Mouse (Mus musculus) lung, adult 18-20 months (tissue): ENCODE data around the gene Robo1.
"Not testable (repeated sequence)": the region's sequence is repeated elsewhere in the genome, so short reads cannot be mapped to it uniquely, and the experiment has no call there.

ENCODE experiments used
- DNase-seq, 2 experiments: peaks; one replicate each; pipeline ENCODE4 v3.0.0; 2022; ENCODE audit warnings: mixed read lengths in 2 of 2

Gene Robo1

DNA sequence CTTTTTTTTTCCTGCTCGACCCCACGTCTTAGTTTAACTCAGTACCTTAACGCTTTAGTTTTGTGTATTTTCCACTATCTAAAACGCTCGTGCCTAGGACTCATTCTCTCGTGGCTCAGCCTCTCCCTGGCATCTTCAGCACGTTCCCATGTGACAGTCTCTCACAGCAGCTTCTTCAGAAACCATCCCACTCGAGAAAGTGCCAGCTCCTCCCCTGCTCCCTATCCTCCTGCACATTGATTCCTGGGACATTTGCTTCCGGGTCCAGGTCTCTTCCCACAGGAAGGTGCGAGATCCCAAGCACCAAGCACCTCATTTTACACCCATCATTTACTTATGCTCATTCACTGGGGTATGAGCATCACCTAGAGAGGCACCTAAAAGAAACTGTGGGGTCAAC, 150.0 kb downstream of the Robo1 start:
- DNase-seq: no peak

GRCm38 (mm10) chr16:72458576-72458975, 150.5 kb downstream of the Robo1 start:
- no peak for DNase-seq

- no peak for DNase-seq
Observed at GRCm38 (mm10) chr16:72465696-72466095, 157.6 kb downstream of the Robo1 start.

GRCm38 (mm10) chr16:72470037-72470673, 162.0 kb downstream of the Robo1 start:
- DNase-seq: no peak

- no peak for DNase-seq
Observed at GRCm38 (mm10) chr16:72510716-72511199, 202.7 kb downstream of the Robo1 start.

GRCm38 (mm10) chr16:72531337-72531736, 223.2 kb downstream of the Robo1 start:
- no peak for DNase-seq

- no peak for DNase-seq
Observed at GRCm38 (mm10) chr16:72533900-72534571, 225.9 kb downstream of the Robo1 start.

DNA sequence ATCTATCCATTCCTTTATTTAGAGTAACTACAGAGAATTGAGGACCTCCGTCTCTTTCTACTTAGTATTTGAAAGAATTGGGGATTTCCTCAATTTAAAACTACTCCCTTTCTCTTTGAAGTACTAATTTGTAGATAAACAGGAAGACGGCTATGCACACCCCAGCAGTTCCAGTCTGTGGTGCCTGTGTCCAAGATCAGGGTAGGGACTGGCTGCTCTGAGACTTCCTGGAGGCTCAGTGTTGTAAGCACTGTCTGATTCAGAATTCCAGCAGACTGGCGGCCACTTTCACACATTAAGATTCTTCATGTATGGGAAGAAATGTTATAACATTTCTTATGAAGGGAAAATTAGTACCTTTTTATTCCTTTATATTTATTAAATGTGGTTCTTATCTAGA, 230.1 kb downstream of the Robo1 start:
- DNase-seq: no peak

DNA sequence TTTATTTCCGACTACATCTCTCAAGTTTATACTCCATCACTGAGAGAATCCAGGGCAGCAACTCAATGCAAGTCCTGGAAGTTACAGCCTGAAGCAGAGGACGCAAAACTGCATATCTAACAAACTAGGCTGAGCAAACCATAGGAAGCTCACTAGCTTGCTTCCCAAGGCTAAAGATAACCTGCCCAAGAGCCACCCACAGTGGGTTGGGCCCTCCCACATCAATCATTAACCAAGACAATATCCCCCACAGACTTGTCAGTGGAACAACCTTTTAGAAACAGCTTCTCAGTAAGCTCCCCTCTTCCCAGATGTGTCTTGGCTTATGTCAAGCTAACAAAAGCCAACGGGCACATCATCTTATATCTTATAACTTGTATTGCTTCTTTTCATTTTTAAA, 235.8 kb downstream of the Robo1 start:
- no peak for DNase-seq

DNA sequence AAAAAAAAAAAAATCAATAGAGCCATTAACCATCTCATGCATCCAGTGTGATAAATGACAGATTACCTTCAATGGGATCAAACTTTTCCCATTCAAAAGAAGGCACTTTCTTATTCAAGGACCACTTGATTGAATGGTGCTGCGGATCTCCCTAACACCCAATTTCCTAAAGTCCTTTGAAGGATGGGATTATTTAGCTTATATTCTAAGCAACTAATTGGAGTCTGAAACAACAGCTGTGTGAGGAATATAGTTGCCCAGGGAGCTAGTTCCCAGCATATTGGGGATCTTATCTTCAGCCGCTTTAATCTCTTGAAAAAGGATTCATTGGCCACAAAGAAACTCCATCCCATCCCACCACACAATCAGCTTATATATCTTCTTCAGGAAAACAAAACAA, 236.8 kb downstream of the Robo1 start:
- DNase-seq: no peak

- DNase-seq: no peak
Observed at GRCm38 (mm10) chr16:72551672-72552243, 243.7 kb downstream of the Robo1 start.

GRCm38 (mm10) chr16:72553713-72554112, 245.6 kb downstream of the Robo1 start:
- DNase-seq: no peak

- not testable (repeated sequence) for DNase-seq
Observed at GRCm38 (mm10) chr16:72562149-72562548, 254.0 kb downstream of the Robo1 start.

DNA sequence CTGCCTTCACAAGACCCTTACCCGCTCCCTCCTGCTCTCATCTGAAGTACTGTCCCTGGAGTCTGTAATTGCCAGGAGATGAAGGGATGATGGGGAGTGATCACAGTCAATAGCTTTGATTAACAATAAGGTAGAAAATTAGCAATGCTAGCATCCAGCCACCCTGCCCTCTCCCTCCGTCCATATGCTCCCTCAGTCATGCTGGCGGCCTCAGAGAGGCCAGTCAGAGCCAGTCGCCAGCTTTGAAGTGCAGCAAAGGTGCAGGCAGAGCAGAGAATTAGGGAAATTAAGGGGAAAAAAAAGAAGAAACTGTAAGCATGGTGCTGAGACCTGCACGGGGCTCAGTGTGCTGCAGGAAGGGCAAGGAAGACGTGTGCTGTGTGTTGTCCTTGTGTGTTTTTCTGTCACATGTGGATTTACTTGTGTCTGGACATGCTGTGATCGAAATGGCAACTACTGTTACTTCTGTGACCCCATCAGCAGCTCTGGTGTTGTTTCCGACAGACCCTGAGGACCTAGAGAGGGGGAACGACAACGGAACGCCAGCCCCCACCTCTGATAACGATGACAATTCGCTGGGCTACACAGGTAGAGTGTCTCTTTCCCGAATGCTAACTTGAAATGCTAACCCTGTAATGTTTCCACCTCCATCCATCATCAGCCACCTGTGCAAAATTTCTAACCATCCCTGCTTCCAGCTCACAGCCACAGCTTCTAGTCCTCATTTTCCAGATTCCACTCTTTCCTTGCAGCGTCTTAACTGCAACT, 255.3 kb downstream of the Robo1 start:
- DNase-seq: no peak

DNA sequence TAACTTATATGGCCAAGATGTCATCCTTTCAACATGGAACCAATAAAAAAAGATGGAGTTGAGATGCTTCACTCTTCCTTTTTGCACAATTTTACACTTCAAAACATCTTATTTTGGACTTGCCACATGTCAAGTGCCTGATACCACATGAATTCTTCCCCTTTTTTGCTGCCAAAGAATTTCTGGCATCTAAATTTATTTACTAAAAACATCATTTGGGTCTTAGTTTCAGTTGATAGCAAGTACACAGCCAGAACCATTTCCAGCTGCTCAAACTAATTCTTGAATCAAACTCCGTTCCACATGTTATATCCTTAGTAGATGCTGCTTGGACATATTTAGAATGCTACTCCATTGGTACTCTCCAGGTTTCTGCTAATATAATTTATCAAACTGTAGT, 267.1 kb downstream of the Robo1 start:
- no peak for DNase-seq

DNA sequence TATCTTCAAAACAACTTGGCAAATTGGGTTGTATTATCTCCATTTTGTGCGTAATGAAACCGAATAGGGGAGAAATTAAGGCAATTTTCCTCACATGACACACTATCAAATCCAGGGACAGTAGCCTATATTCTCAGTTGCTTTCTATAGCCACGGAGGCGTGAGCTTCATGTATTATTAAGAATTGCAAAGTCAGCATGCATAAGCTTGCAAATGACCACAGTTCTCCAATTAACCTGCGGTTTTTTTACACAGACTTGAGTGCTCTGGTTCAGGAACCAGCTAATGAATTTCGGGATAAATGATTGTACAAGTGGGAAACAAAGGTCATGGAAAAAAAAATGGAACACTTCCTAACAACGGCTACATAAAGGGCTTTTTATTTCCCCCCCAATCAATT, 268.9 kb downstream of the Robo1 start:
- no peak for DNase-seq

GRCm38 (mm10) chr16:72584454-72585159, 276.5 kb downstream of the Robo1 start:
- no peak for DNase-seq

DNA sequence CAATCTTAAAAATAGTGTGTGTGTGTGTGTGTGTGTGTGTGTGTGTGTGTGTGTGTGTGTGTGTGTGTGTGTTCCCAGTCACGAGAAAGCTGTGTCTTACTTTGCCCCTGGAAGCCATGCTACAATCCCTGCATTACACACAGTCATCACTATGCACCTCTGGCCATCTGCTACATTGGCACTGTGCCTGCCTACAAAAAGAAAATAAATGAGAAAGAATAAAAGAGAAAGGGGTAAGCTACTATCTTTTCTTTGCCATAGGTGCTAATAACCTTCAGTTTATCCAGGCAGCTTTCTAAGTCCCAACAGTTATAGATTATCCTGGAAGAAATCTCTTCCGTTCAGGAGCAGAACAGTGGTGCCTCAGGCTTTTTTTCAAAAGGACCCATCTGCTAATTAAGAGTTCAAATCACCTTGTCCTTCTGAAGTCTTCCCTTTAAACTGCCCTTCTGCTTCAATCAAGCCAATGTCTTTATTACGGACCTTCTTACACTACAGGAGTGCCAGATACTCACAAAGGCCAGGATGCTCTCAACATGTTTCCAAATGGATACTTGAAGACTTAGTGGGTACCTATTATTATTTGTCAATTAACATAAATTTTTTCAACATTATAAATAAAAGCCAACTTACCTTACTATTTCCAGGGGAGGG, 277.2 kb downstream of the Robo1 start:
- no peak for DNase-seq

GRCm38 (mm10) chr16:72587376-72588072, 279.4 kb downstream of the Robo1 start:
- no peak for DNase-seq

DNA sequence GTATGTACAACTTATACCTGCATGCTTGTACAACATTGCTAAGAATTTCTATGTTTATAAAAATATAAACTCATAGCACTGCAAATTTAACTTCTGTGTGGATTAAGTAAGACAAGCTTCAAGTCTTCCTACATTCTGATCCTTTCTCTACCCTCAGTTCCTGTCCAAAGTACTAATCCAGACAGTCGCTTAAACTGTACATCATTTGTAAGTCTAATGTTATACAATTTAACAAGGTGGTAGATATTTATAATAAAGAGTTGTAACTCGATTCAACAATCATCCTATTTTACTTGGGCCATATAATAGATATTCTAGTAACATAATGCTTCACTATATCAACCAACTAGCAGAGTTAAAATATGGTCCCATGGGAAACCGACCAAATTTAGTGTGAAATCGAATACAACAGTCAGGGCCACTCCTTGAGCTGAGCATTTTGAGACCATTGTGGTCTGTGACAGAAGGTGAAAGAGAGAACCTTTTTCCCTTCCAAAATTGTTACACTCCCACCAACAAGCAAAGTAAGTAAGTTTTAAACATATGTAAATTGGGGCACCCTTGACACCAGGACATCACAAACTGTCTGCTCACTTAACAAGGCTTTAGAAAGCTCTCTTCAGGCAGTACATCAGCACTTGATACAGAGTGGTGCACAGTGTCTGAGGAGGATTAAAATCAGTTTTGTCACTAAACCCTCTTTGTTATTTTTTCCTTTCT, 295.5 kb downstream of the Robo1 start:
- no peak for DNase-seq

DNA sequence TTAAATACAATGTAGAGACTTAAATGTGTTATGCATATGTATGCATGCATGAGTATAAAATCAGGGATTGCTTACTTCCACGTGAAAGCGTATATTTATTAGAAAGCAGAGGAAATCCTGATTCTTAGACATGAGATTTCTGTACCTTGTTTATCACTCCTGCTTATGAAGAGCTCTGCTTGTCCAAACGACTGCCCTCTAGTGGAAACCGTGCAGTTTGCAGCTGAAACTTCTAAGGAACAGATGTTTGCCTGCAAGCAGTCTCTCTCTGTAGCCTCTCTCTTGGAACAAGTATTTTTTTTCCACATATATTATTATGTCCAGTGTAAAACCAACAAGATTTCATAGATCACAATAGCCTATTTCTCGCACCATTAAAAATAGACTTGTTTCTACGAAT, 297.0 kb downstream of the Robo1 start:
- peak; percentile 17 to 46 for DNase-seq
